ENCODE assay signal across 27 mouse cellular contexts in genomic region chr3:69263010-69263643, GRCm38 (mm10). TPM values are rescaled to one million over a fixed set of nuclear protein-coding genes. Genes with fewer than 3 reads are reported as not detected.
DNase-seq lines count a peak whose midpoint lies in the region; ATAC-seq lines count a peak whose summit lies in the region.
"Had no signal": no experiment of that assay in that cellular context is flagged by ENCODE, and none has a peak within 500 bp of the region (broad histone marks: within the 10 kb centered on the region; RNA-seq: fewer than 3 reads in every experiment).

No protein-coding gene starts in this region.

- H3K27me3 ChIP-seq in intestine, embryonic 16.5 days (replicated peaks; ENCODE audit: control insufficient read depth, insufficient read depth, low read length), result no peaks in the 10 kb centered on the region
- no peaks in the 10 kb centered on the region for H3K27me3 ChIP-seq in intestine, embryonic 15.5 days (replicated peaks)
- H3K27me3 ChIP-seq in forebrain, embryonic 12.5 days, result no peaks in the 10 kb centered on the region
- H3K27me3 ChIP-seq: embryonic facial prominence, embryonic 13.5 days; forebrain, embryonic 15.5 days; megakaryocyte, embryonic 14.5 days; midbrain, embryonic 15.5 days had no signal

- H3K4me3 ChIP-seq in intestine, embryonic 16.5 days (ENCODE audit: low read length), result no peak overlapping the region
- H3K4me3 ChIP-seq in intestine, embryonic 15.5 days (replicated peaks), result no peak overlapping the region
- no peak overlapping the region for H3K4me3 ChIP-seq in forebrain, embryonic 12.5 days (replicated peaks)
- H3K4me3 ChIP-seq: embryonic facial prominence, embryonic 13.5 days; forebrain, embryonic 15.5 days; limb, embryonic 10.5 days; megakaryocyte, embryonic 14.5 days; midbrain, embryonic 15.5 days; myocyte had no signal

- 58% methylated on average over 7 of the region's 7 CpGs for WGBS in intestine, embryonic 16.5 days
- WGBS in intestine, embryonic 15.5 days, result 65% methylated on average over 7 of the region's 7 CpGs
- WGBS in forebrain, embryonic 12.5 days, result 92% methylated on average over 7 of the region's 7 CpGs

- intact Hi-C loops in heart, postnatal 36 days (cut with DNase I), result no loop called here

- no peaks in the 10 kb centered on the region for H3K36me3 ChIP-seq in intestine, embryonic 16.5 days (ENCODE audit: control insufficient read depth, insufficient read depth, low read length)
- no peaks in the 10 kb centered on the region for H3K36me3 ChIP-seq in intestine, embryonic 15.5 days
- no peaks in the 10 kb centered on the region for H3K36me3 ChIP-seq in forebrain, embryonic 12.5 days (replicated peaks)
- H3K36me3 ChIP-seq: embryonic facial prominence, embryonic 13.5 days; forebrain, embryonic 15.5 days; limb, embryonic 10.5 days; midbrain, embryonic 15.5 days had no signal

- no peak overlapping the region for H3K27ac ChIP-seq in intestine, embryonic 16.5 days (ENCODE audit: low read length)
- H3K27ac ChIP-seq in intestine, embryonic 15.5 days, result no peak overlapping the region
- H3K27ac ChIP-seq in forebrain, embryonic 12.5 days, result no peak overlapping the region
- H3K27ac ChIP-seq: embryonic facial prominence, embryonic 13.5 days; forebrain, embryonic 15.5 days; hindbrain, embryonic 14.5 days; limb, embryonic 10.5 days; midbrain, embryonic 15.5 days had no signal

- H3K4me2 ChIP-seq in intestine, embryonic 16.5 days (ENCODE audit: low read depth, low read length), result no peak overlapping the region
- H3K4me2 ChIP-seq in intestine, embryonic 15.5 days (replicated peaks), result no peak overlapping the region
- no peak overlapping the region for H3K4me2 ChIP-seq in forebrain, embryonic 12.5 days
- H3K4me2 ChIP-seq: embryonic facial prominence, embryonic 13.5 days; forebrain, embryonic 15.5 days; hindbrain, embryonic 14.5 days; midbrain, embryonic 15.5 days had no signal

- no peaks in the 10 kb centered on the region for H3K4me1 ChIP-seq in intestine, embryonic 16.5 days (ENCODE audit: control insufficient read depth, insufficient read depth, low read length)
- no peaks in the 10 kb centered on the region for H3K4me1 ChIP-seq in intestine, embryonic 15.5 days (replicated peaks)
- no peaks in the 10 kb centered on the region for H3K4me1 ChIP-seq in forebrain, embryonic 12.5 days
- H3K4me1 ChIP-seq: forebrain, embryonic 15.5 days; megakaryocyte, embryonic 14.5 days; midbrain, embryonic 15.5 days had no signal

- no peaks in the 10 kb centered on the region; the same call in 1 of the 2 replicates for H3K9me3 ChIP-seq in intestine, embryonic 16.5 days (ENCODE audit: control insufficient read depth, low read length)
- H3K9me3 ChIP-seq in intestine, embryonic 15.5 days, result no peaks in the 10 kb centered on the region
- no peaks in the 10 kb centered on the region for H3K9me3 ChIP-seq in forebrain, embryonic 12.5 days
- H3K9me3 ChIP-seq: embryonic facial prominence, embryonic 13.5 days; forebrain, embryonic 15.5 days; limb, embryonic 10.5 days; midbrain, embryonic 15.5 days had no signal

- peak; percentile 50 for ATAC-seq in intestine, embryonic 16.5 days
- no peak; the same call in 1 of the 2 replicates for ATAC-seq in intestine, embryonic 15.5 days
- no peak for ATAC-seq in forebrain, embryonic 12.5 days (ENCODE audit: low FRiP score)
- ATAC-seq: forebrain, embryonic 15.5 days; intestine, postnatal 0 days; liver, postnatal 0 days; midbrain, embryonic 15.5 days had no signal

- DNase-seq in heart, adult 11 months, result peak; percentile 78
- no peak for DNase-seq in heart, postnatal 36 days
- DNase-seq in adrenal gland, adult 8-10 months, result peak; percentile 58
- DNase-seq in adrenal gland, postnatal 36 days, result peak; percentile 55 to 58
- DNase-seq: B cell, adult 2 months; cerebellum, adult 8-10 months; gastrocnemius, postnatal 25 days; kidney, postnatal 10 days; liver, postnatal 0 days; lung, postnatal 14 days; retina, postnatal 1 day had no signal

- H3K9ac ChIP-seq in intestine, embryonic 16.5 days (ENCODE audit: low read depth, low read length), result no peak overlapping the region
- H3K9ac ChIP-seq in intestine, embryonic 15.5 days, result no peak overlapping the region
- H3K9ac ChIP-seq in forebrain, embryonic 12.5 days, result no peak overlapping the region
- H3K9ac ChIP-seq: embryonic facial prominence, embryonic 13.5 days; forebrain, embryonic 15.5 days; hindbrain, embryonic 14.5 days; liver, postnatal 0 days; midbrain, embryonic 15.5 days had no signal

RNA-seq across cellular contexts. Expression of gene Arl14, which starts 40.9 kb away (rescaled TPM):
- total RNA-seq in heart, postnatal 36 days (2021), result not detected
- 1.4 and 1.6 TPM in 2 replicates for polyA plus RNA-seq in intestine, embryonic 16.5 days (2015; fragmentation: Nextera tagmentation; extraction: Ambion mirVana)
- polyA plus RNA-seq in intestine, embryonic 15.5 days (2015; fragmentation: Nextera tagmentation; extraction: Ambion mirVana), result 1.9 and 3.0 TPM in 2 replicates
- total RNA-seq in adrenal gland, adult 8-10 months (2022), result not detected
- not detected for total RNA-seq in adrenal gland, postnatal 36 days (2021)
- polyA plus RNA-seq in forebrain, embryonic 12.5 days (2016; fragmentation: Nextera tagmentation; extraction: Ambion mirVana), result not detected in 2 replicates
- total RNA-seq: adrenal gland, adult 18-20 months; gastrocnemius, postnatal 25 days; layer of hippocampus, adult 8-10 months had no signal
- polyA plus RNA-seq: embryonic facial prominence, embryonic 13.5 days; forebrain, embryonic 15.5 days; heart, postnatal 0 days; hindbrain, embryonic 14.5 days; limb, embryonic 10.5 days; liver, adult 2 months; liver, postnatal 0 days; midbrain, embryonic 15.5 days; myocyte; neural tube, embryonic 14.5 days had no signal

RNA-seq across cellular contexts. Expression of gene Ppm1l, which starts 53.5 kb away (rescaled TPM):
- total RNA-seq in heart, postnatal 36 days (2021), result 10 to 100 TPM; 23.4 to 26.3 TPM
- polyA plus RNA-seq in intestine, embryonic 16.5 days (2015; fragmentation: Nextera tagmentation; extraction: Ambion mirVana), result 3.3 and 3.4 TPM in 2 replicates
- 4.9 and 5.8 TPM in 2 replicates for polyA plus RNA-seq in intestine, embryonic 15.5 days (2015; fragmentation: Nextera tagmentation; extraction: Ambion mirVana)
- total RNA-seq in adrenal gland, adult 8-10 months (2022), result 10 to 100 TPM; 15.4 to 22.2 (median 19.6) TPM
- 10 to 100 TPM; 13.5 to 15.9 TPM for total RNA-seq in adrenal gland, postnatal 36 days (2021)
- polyA plus RNA-seq in forebrain, embryonic 12.5 days (2016; fragmentation: Nextera tagmentation; extraction: Ambion mirVana), result 23.6 and 24.3 TPM in 2 replicates

Comparison
In these comparisons a context has a peak if more than half of its experiments do, and no peak if none do; other contexts are left out.
1. DNase-seq: peak in heart, adult 11 months (single experiment), adrenal gland, adult 8-10 months (single experiment) and adrenal gland, postnatal 36 days (2 of 2); none in heart, postnatal 36 days (0 of 2).